Mouse (Mus musculus) brain, embryonic 14.5 days (tissue): Measurements from ENCODE around the gene Kmt2a.

Source experiments
- CTCF ChIP-seq: fragments of 200-500 bp; IDR thresholded peaks from 2 replicates; pipeline ENCODE4 v1.5.1; 2012; ENCODE audit warnings: inconsistent platforms, mild to moderate bottlenecking, moderate library complexity, borderline replicate concordance; ENCODE audit not compliant: insufficient read depth, insufficient read length; ENCODE audit errors: extremely low read depth
- POLR2A ChIP-seq: fragments of 200-500 bp; IDR thresholded peaks from 2 replicates; pipeline ENCODE4 v1.6.1; 2012; ENCODE audit warnings: mild to moderate bottlenecking, inconsistent platforms, borderline replicate concordance; ENCODE audit not compliant: poor library complexity, insufficient read depth, insufficient read length, severe bottlenecking; ENCODE audit errors: extremely low read depth

- TF ChIP-seq POLR2A = no peak
- TF ChIP-seq CTCF = no peak
Observed at GRCm38 (mm10) chr9:44792842-44793241, 88.3 kb downstream of the Kmt2a start.
